Mouse (Mus musculus): ENCODE measurements at regions not wholly inside any gene's neighbourhood (a gene's known extent, or its start where the extent isn't known, plus 50 kb on each side); places are given as distances from the start of the nearest gene placed in this dataset.
A peak's percentile ranks its signal among the peaks of the same experiment; 100 is the strongest.

DNA sequence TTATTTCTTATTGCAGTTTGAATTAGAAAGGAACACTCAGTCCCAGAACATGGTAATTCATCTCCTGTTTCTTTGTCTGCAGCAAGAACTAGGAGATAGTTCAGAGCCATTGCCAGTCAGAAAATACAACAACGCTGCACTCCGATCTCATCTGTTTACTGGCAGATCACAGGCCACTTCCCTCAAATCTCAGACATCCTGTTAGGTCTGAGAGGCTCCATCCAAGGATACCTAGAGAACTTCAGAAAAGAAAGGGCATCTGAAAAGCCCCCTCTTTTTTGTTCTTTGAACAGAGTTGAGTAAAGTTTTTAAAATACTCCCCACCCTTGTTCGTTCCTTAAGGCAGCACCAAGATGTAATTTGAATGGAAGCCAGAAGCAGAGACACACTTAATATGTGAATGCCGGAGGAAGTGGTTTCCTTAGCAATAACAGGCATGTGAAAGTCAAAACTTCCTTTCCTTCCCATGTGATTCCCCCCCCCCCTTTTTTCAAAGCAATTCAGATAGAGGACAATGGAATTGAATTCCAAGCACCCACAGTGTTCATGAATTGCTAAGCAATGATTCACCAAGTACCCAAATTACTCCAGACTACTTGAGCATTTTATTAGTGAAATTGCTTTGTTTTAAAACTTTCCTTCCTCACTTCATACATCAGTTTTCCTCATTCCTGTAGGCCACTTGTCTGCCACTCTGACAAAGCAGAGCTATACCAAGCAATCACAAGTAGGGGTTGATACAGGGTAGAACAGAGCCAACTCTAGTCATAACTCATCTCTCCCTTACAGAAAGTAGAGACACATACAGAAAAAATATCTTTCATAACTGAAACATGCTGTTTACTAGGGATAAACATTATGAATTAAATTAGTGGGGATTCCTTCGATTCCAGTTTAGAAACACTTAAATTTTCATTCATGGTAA, 100.7 kb upstream of the 4933415F23Rik start:
- ATAC-seq (replicated peaks; ENCODE audit: insufficient number of reproducible peaks, low FRiP score, low TSS enrichment, low read depth): no peak
- Histone ChIP-seq H3K27ac (replicated peaks; ENCODE audit: low read depth, low read length) (no peak overlapping the region), H3K4me1 (ENCODE audit: control insufficient read depth, insufficient read depth, low read length) (no peaks in the 10 kb centered on the region), H3K9ac (replicated peaks; ENCODE audit: low read length) (no peak overlapping the region), H3K4me3 (ENCODE audit: low read depth, low read length) (no peak overlapping the region), H3K36me3 (replicated peaks; ENCODE audit: control insufficient read depth, insufficient read depth, low read depth, low read length) (no peaks in the 10 kb centered on the region), H3K9me3 (replicated peaks; ENCODE audit: control insufficient read depth, low read length) (no peaks in the 10 kb centered on the region), H3K4me2 (ENCODE audit: low read depth, low read length) (no peak overlapping the region), H3K27me3 (ENCODE audit: control insufficient read depth, insufficient read depth, low read length) (no peaks in the 10 kb centered on the region)
- 70% methylated on average over 5 of the region's 5 CpGs for WGBS
- no peak for DNase-seq (ENCODE audit: low spot score)

DNA sequence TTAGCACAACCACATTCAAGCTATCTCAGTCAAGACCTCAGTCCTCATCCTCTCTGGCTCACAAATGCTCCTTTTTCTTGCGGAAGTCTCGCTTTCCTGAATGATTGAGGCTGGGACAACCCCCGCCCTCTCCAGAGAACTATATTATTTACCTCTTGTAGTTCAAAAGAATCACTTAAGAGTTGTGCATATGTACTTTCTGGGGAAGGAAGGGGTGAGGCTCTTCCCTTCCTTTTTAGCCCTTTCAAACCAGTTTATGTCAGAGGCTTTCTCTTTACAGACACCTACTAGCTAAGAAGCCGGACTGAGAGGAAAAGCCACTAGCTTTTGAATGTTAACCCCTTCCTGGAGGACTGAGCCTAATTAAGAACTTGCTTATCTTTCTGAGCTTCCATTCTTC, 98.4 kb upstream of the 4933415F23Rik start:
- Histone ChIP-seq H3K9me3 (replicated peaks; ENCODE audit: control insufficient read depth, low read length) (no peaks in the 10 kb centered on the region), H3K9ac (replicated peaks; ENCODE audit: low read length) (no peak overlapping the region), H3K4me1 (ENCODE audit: control insufficient read depth, insufficient read depth, low read length) (no peaks in the 10 kb centered on the region), H3K27me3 (ENCODE audit: control insufficient read depth, insufficient read depth, low read length) (no peaks in the 10 kb centered on the region), H3K4me2 (ENCODE audit: low read depth, low read length) (no peak overlapping the region), H3K27ac (replicated peaks; ENCODE audit: low read depth, low read length) (no peak overlapping the region), H3K36me3 (replicated peaks; ENCODE audit: control insufficient read depth, insufficient read depth, low read depth, low read length) (no peaks in the 10 kb centered on the region), H3K4me3 (ENCODE audit: low read depth, low read length) (no peak overlapping the region)
- ATAC-seq (replicated peaks; ENCODE audit: insufficient number of reproducible peaks, low FRiP score, low TSS enrichment, low read depth) (no peak), DNase-seq (ENCODE audit: low spot score) (no peak)
- 61% methylated on average over 4 of the region's 4 CpGs for WGBS

DNA sequence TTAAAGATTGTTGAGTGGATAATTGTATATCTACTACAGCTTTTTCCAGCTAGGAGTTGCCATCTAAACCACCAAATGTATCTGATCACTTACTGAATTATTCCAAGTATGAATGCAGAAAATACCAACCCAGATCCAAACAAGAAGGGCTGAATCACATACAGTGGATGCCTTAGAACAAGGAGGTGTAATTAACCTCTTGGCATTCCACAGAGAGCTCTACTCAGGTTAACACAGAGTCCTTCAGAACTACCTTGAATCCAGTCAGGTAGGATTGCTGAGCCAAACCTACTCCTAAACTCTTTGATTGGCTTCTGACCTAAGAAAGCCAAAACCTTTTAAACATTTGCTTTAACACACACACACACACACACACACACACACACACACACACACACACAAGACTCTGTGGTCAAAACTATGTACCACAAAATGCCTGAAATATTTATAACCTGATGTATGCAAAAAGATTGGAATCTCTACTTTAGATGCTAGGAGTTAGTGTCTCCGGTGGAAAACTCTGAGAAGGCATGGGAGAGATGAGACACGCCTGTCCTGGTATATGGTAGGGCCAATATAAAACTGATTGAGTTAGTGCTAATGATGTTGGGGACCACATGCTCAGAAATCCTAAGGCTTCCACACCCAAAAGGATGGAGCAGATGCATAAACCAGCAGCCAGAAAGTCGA, 88.4 kb upstream of the 4933415F23Rik start:
- 78% methylated on average over 3 of the region's 3 CpGs for WGBS

DNA sequence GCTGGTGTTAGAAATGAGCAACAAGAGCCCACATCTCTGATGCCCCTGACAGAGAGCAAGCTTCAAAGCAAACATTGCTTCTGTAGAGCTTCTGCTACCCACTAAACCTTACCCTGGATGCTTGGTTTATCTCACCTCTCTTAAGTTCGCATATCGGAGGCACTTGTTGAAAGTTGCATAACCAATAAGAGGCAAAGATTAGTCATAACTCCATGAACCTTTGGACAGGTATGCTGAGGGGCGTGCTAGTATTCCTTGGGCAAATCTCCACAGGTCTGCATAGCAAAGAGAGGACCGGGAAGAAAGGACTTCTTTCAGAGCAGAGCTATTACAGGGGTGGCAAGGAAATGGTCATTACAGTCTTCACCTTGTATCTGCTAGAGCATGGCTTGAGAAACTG, 87.7 kb upstream of the 4933415F23Rik start:
- no peak overlapping the region for H3K4me2 ChIP-seq (ENCODE audit: low read depth, low read length)
- H3K36me3 ChIP-seq (replicated peaks; ENCODE audit: control insufficient read depth, insufficient read depth, low read depth, low read length): no peaks in the 10 kb centered on the region
- no peak overlapping the region for H3K9ac ChIP-seq (replicated peaks; ENCODE audit: low read length)
- no peak overlapping the region for H3K27ac ChIP-seq (replicated peaks; ENCODE audit: low read depth, low read length)
- 87% methylated on average over 4 of the region's 4 CpGs for WGBS
- H3K4me1 ChIP-seq (ENCODE audit: control insufficient read depth, insufficient read depth, low read length): no peaks in the 10 kb centered on the region
- no peak overlapping the region for H3K4me3 ChIP-seq (ENCODE audit: low read depth, low read length)
- no peaks in the 10 kb centered on the region for H3K9me3 ChIP-seq (replicated peaks; ENCODE audit: control insufficient read depth, low read length)
- H3K27me3 ChIP-seq (ENCODE audit: control insufficient read depth, insufficient read depth, low read length): no peaks in the 10 kb centered on the region
- DNase-seq (ENCODE audit: low spot score): no peak
- no peak for ATAC-seq (replicated peaks; ENCODE audit: insufficient number of reproducible peaks, low FRiP score, low TSS enrichment, low read depth)

More for the DNA sequence above, 88.4 kb upstream of the 4933415F23Rik start:
- Histone ChIP-seq H3K9ac (replicated peaks; ENCODE audit: low read length) (no peak overlapping the region), H3K4me3 (ENCODE audit: low read depth, low read length) (no peak overlapping the region), H3K27me3 (ENCODE audit: control insufficient read depth, insufficient read depth, low read length) (no peaks in the 10 kb centered on the region), H3K36me3 (replicated peaks; ENCODE audit: control insufficient read depth, insufficient read depth, low read depth, low read length) (no peaks in the 10 kb centered on the region), H3K9me3 (replicated peaks; ENCODE audit: control insufficient read depth, low read length) (no peaks in the 10 kb centered on the region), H3K4me1 (ENCODE audit: control insufficient read depth, insufficient read depth, low read length) (no peaks in the 10 kb centered on the region), H3K4me2 (ENCODE audit: low read depth, low read length) (no peak overlapping the region), H3K27ac (replicated peaks; ENCODE audit: low read depth, low read length) (no peak overlapping the region)
- ATAC-seq (replicated peaks; ENCODE audit: insufficient number of reproducible peaks, low FRiP score, low TSS enrichment, low read depth) (no peak), DNase-seq (ENCODE audit: low spot score) (no peak)

DNA sequence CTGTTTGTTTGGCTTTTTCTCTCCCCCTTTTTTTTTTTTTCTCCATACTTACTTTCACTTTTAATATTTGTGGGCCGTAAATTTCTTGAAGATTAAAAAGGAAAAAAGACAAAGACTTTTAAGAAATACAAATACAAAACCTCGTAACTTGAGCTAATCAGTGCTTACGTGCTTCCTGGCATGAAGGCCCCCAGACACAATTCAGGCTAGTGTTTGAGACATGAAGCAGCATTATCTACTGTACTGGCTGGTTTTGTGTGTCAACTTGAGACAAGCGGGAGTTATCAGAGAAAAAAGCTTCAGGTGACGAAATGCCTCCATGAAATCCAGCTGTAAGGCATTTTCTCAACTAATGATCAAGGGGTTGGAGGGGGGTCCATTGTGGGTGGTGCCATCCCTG, 86.2 kb upstream of the 4933415F23Rik start:
- Histone ChIP-seq H3K4me2 (ENCODE audit: low read depth, low read length) (no peak overlapping the region), H3K27ac (replicated peaks; ENCODE audit: low read depth, low read length) (no peak overlapping the region), H3K4me1 (ENCODE audit: control insufficient read depth, insufficient read depth, low read length) (no peaks in the 10 kb centered on the region), H3K4me3 (ENCODE audit: low read depth, low read length) (no peak overlapping the region), H3K9ac (replicated peaks; ENCODE audit: low read length) (no peak overlapping the region), H3K27me3 (ENCODE audit: control insufficient read depth, insufficient read depth, low read length) (no peaks in the 10 kb centered on the region), H3K9me3 (replicated peaks; ENCODE audit: control insufficient read depth, low read length) (no peaks in the 10 kb centered on the region), H3K36me3 (replicated peaks; ENCODE audit: control insufficient read depth, insufficient read depth, low read depth, low read length) (no peaks in the 10 kb centered on the region)
- ATAC-seq (replicated peaks; ENCODE audit: insufficient number of reproducible peaks, low FRiP score, low TSS enrichment, low read depth) (no peak), DNase-seq (ENCODE audit: low spot score) (peak; percentile 8)
- 54% methylated on average over 5 of the region's 5 CpGs for WGBS

DNA sequence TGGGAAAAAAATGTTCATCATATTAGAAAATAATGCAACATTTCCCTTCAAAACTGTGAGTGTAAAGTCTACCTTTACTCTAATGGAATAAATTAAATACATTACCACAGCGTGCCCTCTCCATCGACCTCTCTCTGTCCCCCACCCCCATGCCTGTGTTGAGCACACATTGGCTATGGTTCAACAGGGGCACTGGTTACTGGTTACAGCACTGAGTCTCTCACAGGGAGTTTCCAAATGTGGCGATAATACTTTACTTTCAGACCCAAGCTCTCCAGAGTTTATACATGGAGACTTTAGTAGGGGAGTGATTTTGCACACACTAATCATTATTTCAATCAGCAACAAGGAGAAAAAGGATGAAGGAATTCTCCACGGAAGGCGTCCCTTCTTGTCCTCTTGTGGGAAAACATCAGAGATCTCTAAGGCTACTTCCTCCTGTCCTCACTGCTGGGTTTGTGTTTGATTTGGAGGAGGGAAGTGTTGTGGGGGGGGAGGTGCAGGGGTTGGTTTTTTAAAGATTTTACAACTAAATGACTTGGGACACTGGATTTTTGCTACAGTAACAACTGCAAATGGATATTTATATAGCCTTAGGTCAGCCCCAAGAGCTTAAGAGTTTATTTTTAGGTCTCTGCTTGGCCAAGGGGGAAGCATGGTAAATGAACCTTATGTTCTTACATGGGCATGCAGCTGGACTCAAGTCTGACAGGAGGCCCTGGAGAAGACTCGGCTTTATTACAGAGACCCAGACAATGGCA, 85.6 kb upstream of the 4933415F23Rik start:
- no peak overlapping the region for H3K4me2 ChIP-seq (ENCODE audit: low read depth, low read length)
- WGBS: 51% methylated on average over 6 of the region's 6 CpGs
- no peaks in the 10 kb centered on the region for H3K36me3 ChIP-seq (replicated peaks; ENCODE audit: control insufficient read depth, insufficient read depth, low read depth, low read length)
- H3K4me1 ChIP-seq (ENCODE audit: control insufficient read depth, insufficient read depth, low read length): no peaks in the 10 kb centered on the region
- no peak overlapping the region for H3K9ac ChIP-seq (replicated peaks; ENCODE audit: low read length)
- no peak overlapping the region for H3K27ac ChIP-seq (replicated peaks; ENCODE audit: low read depth, low read length)
- no peak for ATAC-seq (replicated peaks; ENCODE audit: insufficient number of reproducible peaks, low FRiP score, low TSS enrichment, low read depth)
- H3K9me3 ChIP-seq (replicated peaks; ENCODE audit: control insufficient read depth, low read length): no peaks in the 10 kb centered on the region
- no peak for DNase-seq (ENCODE audit: low spot score)
- no peak overlapping the region for H3K4me3 ChIP-seq (ENCODE audit: low read depth, low read length)
- H3K27me3 ChIP-seq (ENCODE audit: control insufficient read depth, insufficient read depth, low read length): no peaks in the 10 kb centered on the region

DNA sequence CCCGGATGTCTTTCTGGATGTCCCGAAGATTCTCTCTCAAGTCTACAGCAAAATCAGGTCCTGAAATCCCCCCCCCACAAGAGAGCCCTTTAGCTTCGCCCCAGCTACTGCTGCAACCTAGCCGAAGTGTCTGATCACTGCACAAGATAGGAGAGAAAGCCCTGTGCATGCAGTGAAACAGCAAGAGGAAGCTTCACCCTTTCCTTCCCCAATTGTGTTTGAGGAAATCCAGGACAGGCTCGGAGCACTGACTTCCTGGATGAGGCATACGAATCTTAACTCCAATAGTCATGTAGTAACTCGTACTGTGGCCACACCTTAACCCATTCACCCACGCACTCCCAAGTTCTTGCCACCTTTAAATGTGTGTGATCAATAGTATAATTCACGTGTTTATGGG, 82.7 kb upstream of the 4933415F23Rik start:
- Histone ChIP-seq H3K4me3 (ENCODE audit: low read depth, low read length) (no peak overlapping the region), H3K9ac (replicated peaks; ENCODE audit: low read length) (no peak overlapping the region), H3K27ac (replicated peaks; ENCODE audit: low read depth, low read length) (no peak overlapping the region), H3K4me1 (ENCODE audit: control insufficient read depth, insufficient read depth, low read length) (no peaks in the 10 kb centered on the region), H3K4me2 (ENCODE audit: low read depth, low read length) (no peak overlapping the region), H3K9me3 (replicated peaks; ENCODE audit: control insufficient read depth, low read length) (no peaks in the 10 kb centered on the region), H3K27me3 (ENCODE audit: control insufficient read depth, insufficient read depth, low read length) (no peaks in the 10 kb centered on the region), H3K36me3 (replicated peaks; ENCODE audit: control insufficient read depth, insufficient read depth, low read depth, low read length) (no peaks in the 10 kb centered on the region)
- DNase-seq (ENCODE audit: low spot score): no peak
- no peak for ATAC-seq (replicated peaks; ENCODE audit: insufficient number of reproducible peaks, low FRiP score, low TSS enrichment, low read depth)
- WGBS: 77% methylated on average over 9 of the region's 9 CpGs

DNA sequence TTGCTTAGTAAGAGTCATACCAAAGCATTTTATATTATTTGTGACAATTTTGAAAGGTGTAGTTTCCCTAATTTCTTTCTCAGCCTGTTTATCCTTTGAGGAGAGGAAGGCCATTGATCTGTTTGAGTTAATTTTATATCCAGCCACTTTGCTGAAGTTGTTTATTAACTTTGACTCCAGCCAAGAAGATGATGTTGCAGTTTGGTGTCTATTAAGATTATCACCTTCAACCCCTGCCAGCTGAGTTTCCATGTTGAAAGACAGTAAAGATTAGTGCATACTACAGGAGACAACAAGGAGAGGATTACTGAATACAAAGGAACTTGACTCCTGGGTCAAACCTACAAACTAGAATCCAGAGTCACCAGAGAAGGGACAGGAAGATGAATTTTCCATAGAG, 80.5 kb upstream of the 4933415F23Rik start:
- Histone ChIP-seq H3K4me2 (ENCODE audit: low read depth, low read length) (no peak overlapping the region), H3K4me3 (ENCODE audit: low read depth, low read length) (no peak overlapping the region), H3K36me3 (replicated peaks; ENCODE audit: control insufficient read depth, insufficient read depth, low read depth, low read length) (no peaks in the 10 kb centered on the region), H3K27me3 (ENCODE audit: control insufficient read depth, insufficient read depth, low read length) (no peaks in the 10 kb centered on the region), H3K4me1 (ENCODE audit: control insufficient read depth, insufficient read depth, low read length) (no peaks in the 10 kb centered on the region), H3K9ac (replicated peaks; ENCODE audit: low read length) (no peak overlapping the region), H3K9me3 (replicated peaks; ENCODE audit: control insufficient read depth, low read length) (no peaks in the 10 kb centered on the region), H3K27ac (replicated peaks; ENCODE audit: low read depth, low read length) (no peak overlapping the region)
- DNase-seq (ENCODE audit: low spot score) (no peak), ATAC-seq (replicated peaks; ENCODE audit: insufficient number of reproducible peaks, low FRiP score, low TSS enrichment, low read depth) (no peak)
